Mouse (Mus musculus) embryonic facial prominence, embryonic 10.5 days (tissue): ENCODE results near the gene Nfe2l2. TPM values are rescaled to one million over a fixed set of nuclear protein-coding genes. Genes with fewer than 3 reads are reported as not detected.
A peak's percentile ranks its signal among the peaks of the same experiment; 100 is the strongest.

ENCODE experiments used
- DNase-seq: peaks from one replicate; pipeline ENCODE4 v3.0.0-alpha.2; 2017; ENCODE audit warnings: low spot score
- H3K27ac ChIP-seq: fragments of 300-500 bp; sonication (generic); replicated peaks from 2 replicates; pipeline ENCODE4 v1.5.1; 2016; ENCODE audit warnings: mild to moderate bottlenecking
- H3K27me3 ChIP-seq: fragments of 300-500 bp; sonication (generic); replicated peaks from 2 replicates; pipeline ENCODE4 v1.6.1; 2016; ENCODE audit warnings: low read depth, mild to moderate bottlenecking; ENCODE audit not compliant: poor library complexity, severe bottlenecking
- H3K36me3 ChIP-seq: fragments of 300-500 bp; sonication (generic); replicated peaks from 2 replicates; pipeline ENCODE4 v1.6.1; 2016; ENCODE audit warnings: mild to moderate bottlenecking, moderate library complexity
- H3K4me1 ChIP-seq: fragments of 300-500 bp; sonication (generic); 2 replicates; pipeline ENCODE4 v1.6.1; 2016
- H3K4me3 ChIP-seq: fragments of 300-500 bp; sonication (generic); 2 replicates; pipeline ENCODE4 v1.5.1; 2016; ENCODE audit warnings: mild to moderate bottlenecking, moderate library complexity
- H3K9me3 ChIP-seq: fragments of 300-500 bp; sonication (generic); 2 replicates; pipeline ENCODE4 v1.6.1; 2016; ENCODE audit warnings: mild to moderate bottlenecking
- WGBS: fragments of 180-500 bp; shearing (Covaris S2); methylation state at CpG from one replicate; pipeline ENCODE4 v1.1.7; 2016; 5-methylcytosine and 5-hydroxymethylcytosine counted together
- polyA plus RNA-seq: library from polyadenylated mRNA; unstranded; fragments of >200 nt; fragmentation: Nextera tagmentation; extraction: Ambion mirVana; gene quantifications from 2 replicates; pipeline ENCODE4 v1.2.1, GENCODE M21; 2016

Gene Nfe2l2
- polyA plus RNA-seq, 1 experiment from 2014 or later, result 33.7 TPM

GRCm38 (mm10) chr2:75730052-75730451 lies 25.6 kb upstream of the Nfe2l2 start:
- Histone ChIP-seq H3K4me1 (peaks cover 6% of the 10 kb centered on the region; the same call in 1 of the 2 replicates), H3K27me3 (no peaks in the 10 kb centered on the region), H3K9me3 (no peaks in the 10 kb centered on the region), H3K4me3 (no peak overlapping the region), H3K36me3 (no peaks in the 10 kb centered on the region), H3K27ac (no peak overlapping the region)
- no peak for DNase-seq
- WGBS, result 89% methylated on average over 10 of the region's 10 CpGs

- no peaks in the 10 kb centered on the region for H3K36me3 ChIP-seq
- WGBS, result 80% methylated on average over 5 of the region's 5 CpGs
Observed at GRCm38 (mm10) chr2:75724863-75725445, 20.5 kb upstream of the Nfe2l2 start.

GRCm38 (mm10) chr2:75723481-75723880 lies 19.0 kb upstream of the Nfe2l2 start:
- Histone ChIP-seq H3K36me3 (no peaks in the 10 kb centered on the region), H3K9me3 (no peaks in the 10 kb centered on the region), H3K27ac (no peak overlapping the region), H3K27me3 (no peaks in the 10 kb centered on the region), H3K4me1 (no peaks in the 10 kb centered on the region), H3K4me3 (no peak overlapping the region)
- DNase-seq, result no peak
- WGBS, result 93% methylated on average over 8 of the region's 8 CpGs

More at GRCm38 (mm10) chr2:75724863-75725445, 20.5 kb upstream of the Nfe2l2 start:
- no peak overlapping the region for H3K4me3 ChIP-seq
- H3K27ac ChIP-seq, result no peak overlapping the region
- no peaks in the 10 kb centered on the region for H3K4me1 ChIP-seq
- no peaks in the 10 kb centered on the region for H3K9me3 ChIP-seq
- no peaks in the 10 kb centered on the region for H3K27me3 ChIP-seq
- DNase-seq, result no peak

GRCm38 (mm10) chr2:75722893-75723292 lies 18.5 kb upstream of the Nfe2l2 start:
- Histone ChIP-seq H3K36me3 (no peaks in the 10 kb centered on the region), H3K9me3 (no peaks in the 10 kb centered on the region), H3K4me1 (no peaks in the 10 kb centered on the region), H3K27me3 (no peaks in the 10 kb centered on the region), H3K4me3 (no peak overlapping the region), H3K27ac (no peak overlapping the region)
- DNase-seq, result no peak
- whole genome bisulfite sequencing, result 88% methylated on average over 5 of the region's 5 CpGs

- no peak overlapping the region for H3K4me3 ChIP-seq
- no peak for DNase-seq
- 87% methylated on average over 11 of the region's 11 CpGs for WGBS
Observed at GRCm38 (mm10) chr2:75720236-75721027, 16.0 kb upstream of the Nfe2l2 start.

GRCm38 (mm10) chr2:75719331-75719869 lies 15.0 kb upstream of the Nfe2l2 start:
- Histone ChIP-seq H3K27me3 (no peaks in the 10 kb centered on the region), H3K36me3 (no peaks in the 10 kb centered on the region), H3K9me3 (no peaks in the 10 kb centered on the region), H3K4me3 (no peak overlapping the region), H3K4me1 (peaks cover 14% of the 10 kb centered on the region), H3K27ac (no peak overlapping the region)
- WGBS, result 81% methylated on average over 3 of the region's 3 CpGs
- DNase-seq, result no peak

More at GRCm38 (mm10) chr2:75720236-75721027, 16.0 kb upstream of the Nfe2l2 start:
- H3K36me3 ChIP-seq, result no peaks in the 10 kb centered on the region
- H3K27me3 ChIP-seq, result no peaks in the 10 kb centered on the region
- peaks cover 13% of the 10 kb centered on the region for H3K4me1 ChIP-seq
- no peaks in the 10 kb centered on the region for H3K9me3 ChIP-seq
- H3K27ac ChIP-seq, result no peak overlapping the region

GRCm38 (mm10) chr2:75716046-75717016 lies 11.9 kb upstream of the Nfe2l2 start:
- WGBS, result 50% methylated on average over 12 of the region's 12 CpGs
- no peak overlapping the region for H3K4me3 ChIP-seq
- DNase-seq, result peak; percentile 21
- H3K9me3 ChIP-seq, result no peaks in the 10 kb centered on the region
- H3K4me1 ChIP-seq, result peaks cover 14% of the 10 kb centered on the region
- H3K27me3 ChIP-seq, result no peaks in the 10 kb centered on the region
- H3K36me3 ChIP-seq, result no peaks in the 10 kb centered on the region
- H3K27ac ChIP-seq, result peak overlapping the region; percentile 66; the same call in 1 of the 2 replicates

GRCm38 (mm10) chr2:75714766-75715165 lies 10.3 kb upstream of the Nfe2l2 start:
- Histone ChIP-seq H3K4me3 (no peak overlapping the region), H3K27ac (no peak overlapping the region), H3K4me1 (peaks cover 14% of the 10 kb centered on the region), H3K9me3 (no peaks in the 10 kb centered on the region), H3K27me3 (no peaks in the 10 kb centered on the region), H3K36me3 (no peaks in the 10 kb centered on the region)
- no peak for DNase-seq
- WGBS, result 72% methylated on average over 4 of the region's 4 CpGs

- DNase-seq, result no peak
- H3K4me3 ChIP-seq, result no peak overlapping the region
- no peak overlapping the region for H3K27ac ChIP-seq
- H3K4me1 ChIP-seq, result peaks cover 14% of the 10 kb centered on the region
- peaks cover 4% of the 10 kb centered on the region; the same call in 1 of the 2 replicates for H3K36me3 ChIP-seq
- WGBS, result 90% methylated on average over 3 of the region's 3 CpGs
- no peaks in the 10 kb centered on the region for H3K27me3 ChIP-seq
- no peaks in the 10 kb centered on the region for H3K9me3 ChIP-seq
Observed at GRCm38 (mm10) chr2:75713083-75713482, 8.6 kb upstream of the Nfe2l2 start.

- WGBS, result 29% methylated on average over 1 of the region's 1 CpGs
- Histone ChIP-seq H3K27me3 (no peaks in the 10 kb centered on the region), H3K4me3 (no peak overlapping the region), H3K36me3 (peaks cover 4% of the 10 kb centered on the region; the same call in 1 of the 2 replicates), H3K9me3 (no peaks in the 10 kb centered on the region), H3K4me1 (peaks cover 28% of the 10 kb centered on the region), H3K27ac (no peak overlapping the region)
- DNase-seq, result no peak
Observed at GRCm38 (mm10) chr2:75707420-75707819, 3.0 kb upstream of the Nfe2l2 start.

GRCm38 (mm10) chr2:75706435-75706834 lies 2.0 kb upstream of the Nfe2l2 start:
- H3K27me3 ChIP-seq, result no peaks in the 10 kb centered on the region
- H3K4me3 ChIP-seq, result no peak overlapping the region
- no peak overlapping the region for H3K27ac ChIP-seq
- DNase-seq, result no peak
- H3K9me3 ChIP-seq, result no peaks in the 10 kb centered on the region
- peaks cover 38% of the 10 kb centered on the region for H3K4me1 ChIP-seq
- WGBS, result 79% methylated on average over 5 of the region's 5 CpGs
- H3K36me3 ChIP-seq, result peaks cover 4% of the 10 kb centered on the region; the same call in 1 of the 2 replicates
